Mouse (Mus musculus) adrenal gland, postnatal 14 days (tissue): ENCODE data around the gene Snx10. TPM values are rescaled to one million over a fixed set of nuclear protein-coding genes. Genes with fewer than 3 reads are reported as not detected.
A peak's percentile ranks its signal among the peaks of the same experiment; 100 is the strongest.

Source experiments
- DNase-seq: peaks from one replicate; pipeline ENCODE4 v3.0.0; 2021; ENCODE audit warnings: mixed read lengths
- total RNA-seq: library from RNA; stranded (reverse); gene quantifications from 2 replicates; pipeline ENCODE4 v1.2.3, GENCODE M21; 2021

Gene Snx10
- total RNA-seq, 1 experiment from 2014 or later: 51.6 TPM

GRCm38 (mm10) chr6:51587266-51587665 is 63.6 kb downstream of the Snx10 start:
- no peak for DNase-seq

GRCm38 (mm10) chr6:51591264-51591663 is 67.6 kb downstream of the Snx10 start:
- DNase-seq: no peak

GRCm38 (mm10) chr6:51591844-51592243 is 68.1 kb downstream of the Snx10 start:
- no peak for DNase-seq

- DNase-seq: peak; percentile 91
These were observed 68.8 kb downstream of the Snx10 start for GRCm38 (mm10) chr6:51592356-51593115.

GRCm38 (mm10) chr6:51593446-51594035 is 69.8 kb downstream of the Snx10 start:
- DNase-seq: no peak

- DNase-seq: no peak
These were observed 70.8 kb downstream of the Snx10 start for GRCm38 (mm10) chr6:51594516-51594915.

GRCm38 (mm10) chr6:51598058-51598457 is 74.4 kb downstream of the Snx10 start:
- no peak for DNase-seq

GRCm38 (mm10) chr6:51600412-51600811 is 76.7 kb downstream of the Snx10 start:
- DNase-seq: no peak

GRCm38 (mm10) chr6:51602341-51602740 is 78.6 kb downstream of the Snx10 start:
- DNase-seq: no peak

GRCm38 (mm10) chr6:51603691-51604090 is 80.0 kb downstream of the Snx10 start:
- DNase-seq: no peak

GRCm38 (mm10) chr6:51606245-51606644 is 82.5 kb downstream of the Snx10 start:
- DNase-seq: no peak

GRCm38 (mm10) chr6:51606803-51607202 is 83.1 kb downstream of the Snx10 start:
- no peak for DNase-seq

GRCm38 (mm10) chr6:51611621-51612020 is 87.9 kb downstream of the Snx10 start:
- DNase-seq: no peak

GRCm38 (mm10) chr6:51612371-51613051 is 88.8 kb downstream of the Snx10 start:
- DNase-seq: peak; percentile 73

GRCm38 (mm10) chr6:51613661-51614060 is 90.0 kb downstream of the Snx10 start:
- DNase-seq: no peak

- no peak for DNase-seq
These were observed 103.1 kb downstream of the Snx10 start for GRCm38 (mm10) chr6:51626843-51627242.

GRCm38 (mm10) chr6:51629671-51630070 is 106.0 kb downstream of the Snx10 start:
- DNase-seq: no peak

- no peak for DNase-seq
These were observed 106.5 kb downstream of the Snx10 start for GRCm38 (mm10) chr6:51630184-51630583.

GRCm38 (mm10) chr6:51632928-51633662 is 109.4 kb downstream of the Snx10 start:
- no peak for DNase-seq

GRCm38 (mm10) chr6:51633663-51634362 is 110.1 kb downstream of the Snx10 start:
- DNase-seq: no peak

- no peak for DNase-seq
These were observed 112.4 kb downstream of the Snx10 start for GRCm38 (mm10) chr6:51636019-51636568.
